Mouse (Mus musculus) C2C12 (cell line): Measurements from ENCODE around the gene Mapk1ip1.

Experiments used
- CTCF ChIP-seq: IDR thresholded peaks from one replicate; pipeline ENCODE4 v1.5.1; 2011; ENCODE audit not compliant: control insufficient read depth, insufficient read depth, insufficient read length
- USF1 ChIP-seq: IDR thresholded peaks from one replicate; pipeline ENCODE4 v1.6.1; 2011; ENCODE audit warnings: low read depth, mild to moderate bottlenecking, control low read depth, moderate library complexity

GRCm38 (mm10) chr7:138854201-138854600 is 8.1 kb upstream of the Mapk1ip1 start:
- TF ChIP-seq CTCF (no peak), USF1 (no peak)
